Mouse (Mus musculus): ENCODE results near the gene Cyp4f39. TPM values are rescaled to one million over a fixed set of nuclear protein-coding genes. Genes with fewer than 3 reads are reported as not detected.

The Cyp4f39 gene
- polyA plus RNA-seq, 1 experiment, result 0.88 TPM

- no peaks in the 10 kb centered on the region for H3K4me1 ChIP-seq (ENCODE audit: control insufficient read depth, insufficient read depth, low read length)
- H3K36me3 ChIP-seq (ENCODE audit: control insufficient read depth, insufficient read depth, low read length, poor library complexity, severe bottlenecking), result no peaks in the 10 kb centered on the region
- H3K4me3 ChIP-seq (ENCODE audit: low read depth, low read length), result no peak overlapping the region
- H3K27ac ChIP-seq (ENCODE audit: insufficient read depth, low read length), result no peak overlapping the region
- H3K9ac ChIP-seq (ENCODE audit: low read depth, poor library complexity, severe bottlenecking), result no peak overlapping the region
- no peak for TF ChIP-seq POLR2A (IDR thresholded peaks at IDR 0.05; ENCODE audit: insufficient read depth, low read length)
- no peak for TF ChIP-seq CTCF (IDR thresholded peaks at IDR 0.05; ENCODE audit: low read depth, low read length)
- no peak for TF ChIP-seq EP300 (IDR thresholded peaks at IDR 0.05; ENCODE audit: insufficient read depth, low read depth, low read length)
- no peaks in the 10 kb centered on the region for H3K9me3 ChIP-seq (replicated peaks; ENCODE audit: control insufficient read depth, insufficient read depth, low read length, poor library complexity, severe bottlenecking)
- H3K27me3 ChIP-seq (ENCODE audit: control insufficient read depth, insufficient read depth, low read length, poor library complexity, severe bottlenecking), result no peaks in the 10 kb centered on the region
Observed at GRCm38 (mm10) chr17:32419989-32420388, 32.5 kb upstream of the Cyp4f39 start.

- Histone ChIP-seq H3K4me3 (ENCODE audit: low read depth, low read length) (no peak overlapping the region), H3K9ac (ENCODE audit: low read depth, poor library complexity, severe bottlenecking) (no peak overlapping the region), H3K9me3 (replicated peaks; ENCODE audit: control insufficient read depth, insufficient read depth, low read length, poor library complexity, severe bottlenecking) (no peaks in the 10 kb centered on the region), H3K27ac (ENCODE audit: insufficient read depth, low read length) (no peak overlapping the region), H3K36me3 (ENCODE audit: control insufficient read depth, insufficient read depth, low read length, poor library complexity, severe bottlenecking) (no peaks in the 10 kb centered on the region), H3K4me1 (ENCODE audit: control insufficient read depth, insufficient read depth, low read length) (no peaks in the 10 kb centered on the region), H3K27me3 (ENCODE audit: control insufficient read depth, insufficient read depth, low read length, poor library complexity, severe bottlenecking) (no peaks in the 10 kb centered on the region)
- TF ChIP-seq POLR2A (IDR thresholded peaks at IDR 0.05; ENCODE audit: insufficient read depth, low read length) (no peak), EP300 (IDR thresholded peaks at IDR 0.05; ENCODE audit: insufficient read depth, low read depth, low read length) (no peak), CTCF (IDR thresholded peaks at IDR 0.05; ENCODE audit: low read depth, low read length) (no peak)
Observed at GRCm38 (mm10) chr17:32420781-32421180, 31.7 kb upstream of the Cyp4f39 start.

GRCm38 (mm10) chr17:32424034-32424433 is 28.5 kb upstream of the Cyp4f39 start, which contains the start of gene Pglyrp2:
Pglyrp2 (minus strand) TSS chr17:32424167.
- no peaks in the 10 kb centered on the region for H3K9me3 ChIP-seq (replicated peaks; ENCODE audit: control insufficient read depth, insufficient read depth, low read length, poor library complexity, severe bottlenecking)
- no peaks in the 10 kb centered on the region for H3K36me3 ChIP-seq (ENCODE audit: control insufficient read depth, insufficient read depth, low read length, poor library complexity, severe bottlenecking)
- H3K9ac ChIP-seq (ENCODE audit: low read depth, poor library complexity, severe bottlenecking), result no peak within 1 kb of the TSS
- H3K27me3 ChIP-seq (ENCODE audit: control insufficient read depth, insufficient read depth, low read length, poor library complexity, severe bottlenecking), result no peaks in the 10 kb centered on the region
- TF ChIP-seq EP300 (IDR thresholded peaks at IDR 0.05; ENCODE audit: insufficient read depth, low read depth, low read length) (no peak), POLR2A (IDR thresholded peaks at IDR 0.05; ENCODE audit: insufficient read depth, low read length) (no peak), CTCF (IDR thresholded peaks at IDR 0.05; ENCODE audit: low read depth, low read length) (no peak)
- no peak within 1 kb of the TSS for H3K4me3 ChIP-seq (ENCODE audit: low read depth, low read length)
- H3K4me1 ChIP-seq (ENCODE audit: control insufficient read depth, insufficient read depth, low read length), result no peaks in the 10 kb centered on the region
- no peak within 1 kb of the TSS for H3K27ac ChIP-seq (ENCODE audit: insufficient read depth, low read length)

DNA sequence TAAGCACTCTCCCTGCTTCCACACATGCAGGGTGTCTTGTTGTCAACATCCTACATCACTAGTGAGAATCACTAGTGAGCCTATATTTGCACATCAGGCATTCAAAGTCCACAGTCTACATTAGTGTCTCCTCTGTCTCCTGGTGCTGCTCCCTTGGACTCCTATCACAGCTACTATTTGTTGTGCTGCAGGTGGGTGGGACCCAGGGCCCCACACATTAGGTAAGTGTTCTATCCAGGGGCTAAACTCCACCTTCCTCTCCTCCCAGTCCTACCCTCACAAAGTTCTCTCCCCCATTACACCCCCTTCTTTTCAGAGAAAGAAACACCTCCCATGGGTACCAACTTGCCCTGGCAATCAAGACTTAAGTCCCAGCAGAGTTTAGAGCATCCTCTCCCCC is 25.9 kb upstream of the Cyp4f39 start:
- Histone ChIP-seq H3K4me3 (ENCODE audit: low read depth, low read length) (no peak overlapping the region), H3K27me3 (ENCODE audit: control insufficient read depth, insufficient read depth, low read length, poor library complexity, severe bottlenecking) (no peaks in the 10 kb centered on the region), H3K36me3 (ENCODE audit: control insufficient read depth, insufficient read depth, low read length, poor library complexity, severe bottlenecking) (no peaks in the 10 kb centered on the region), H3K27ac (ENCODE audit: insufficient read depth, low read length) (no peak overlapping the region), H3K4me1 (ENCODE audit: control insufficient read depth, insufficient read depth, low read length) (no peaks in the 10 kb centered on the region), H3K9me3 (replicated peaks; ENCODE audit: control insufficient read depth, insufficient read depth, low read length, poor library complexity, severe bottlenecking) (no peaks in the 10 kb centered on the region), H3K9ac (ENCODE audit: low read depth, poor library complexity, severe bottlenecking) (no peak overlapping the region)
- TF ChIP-seq POLR2A (IDR thresholded peaks at IDR 0.05; ENCODE audit: insufficient read depth, low read length), result no peak
- no peak for TF ChIP-seq CTCF (IDR thresholded peaks at IDR 0.05; ENCODE audit: low read depth, low read length)
- no peak for TF ChIP-seq EP300 (IDR thresholded peaks at IDR 0.05; ENCODE audit: insufficient read depth, low read depth, low read length)

GRCm38 (mm10) chr17:32431972-32432371 is 20.6 kb upstream of the Cyp4f39 start:
- Histone ChIP-seq H3K9ac (ENCODE audit: low read depth, poor library complexity, severe bottlenecking) (no peak overlapping the region), H3K36me3 (ENCODE audit: control insufficient read depth, insufficient read depth, low read length, poor library complexity, severe bottlenecking) (no peaks in the 10 kb centered on the region), H3K4me1 (ENCODE audit: control insufficient read depth, insufficient read depth, low read length) (peaks cover 2% of the 10 kb centered on the region), H3K4me3 (ENCODE audit: low read depth, low read length) (no peak overlapping the region), H3K9me3 (replicated peaks; ENCODE audit: control insufficient read depth, insufficient read depth, low read length, poor library complexity, severe bottlenecking) (no peaks in the 10 kb centered on the region), H3K27ac (ENCODE audit: insufficient read depth, low read length) (no peak overlapping the region), H3K27me3 (ENCODE audit: control insufficient read depth, insufficient read depth, low read length, poor library complexity, severe bottlenecking) (no peaks in the 10 kb centered on the region)
- TF ChIP-seq CTCF (IDR thresholded peaks at IDR 0.05; ENCODE audit: low read depth, low read length) (no peak), POLR2A (IDR thresholded peaks at IDR 0.05; ENCODE audit: insufficient read depth, low read length) (no peak)

- H3K4me1 ChIP-seq (ENCODE audit: control insufficient read depth, insufficient read depth, low read length), result peaks cover 2% of the 10 kb centered on the region
- H3K27ac ChIP-seq (ENCODE audit: insufficient read depth, low read length), result no peak overlapping the region
- TF ChIP-seq CTCF (IDR thresholded peaks at IDR 0.05; ENCODE audit: low read depth, low read length) (no peak), POLR2A (IDR thresholded peaks at IDR 0.05; ENCODE audit: insufficient read depth, low read length) (no peak), EP300 (IDR thresholded peaks at IDR 0.05; ENCODE audit: insufficient read depth, low read depth, low read length) (no peak)
- H3K36me3 ChIP-seq (ENCODE audit: control insufficient read depth, insufficient read depth, low read length, poor library complexity, severe bottlenecking), result no peaks in the 10 kb centered on the region
- no peaks in the 10 kb centered on the region for H3K9me3 ChIP-seq (replicated peaks; ENCODE audit: control insufficient read depth, insufficient read depth, low read length, poor library complexity, severe bottlenecking)
- H3K9ac ChIP-seq (ENCODE audit: low read depth, poor library complexity, severe bottlenecking), result no peak overlapping the region
- no peaks in the 10 kb centered on the region for H3K27me3 ChIP-seq (ENCODE audit: control insufficient read depth, insufficient read depth, low read length, poor library complexity, severe bottlenecking)
- no peak overlapping the region for H3K4me3 ChIP-seq (ENCODE audit: low read depth, low read length)
Observed at GRCm38 (mm10) chr17:32434324-32434723, 18.2 kb upstream of the Cyp4f39 start.
